In genomic region chr1:33334061-33334460, GRCm38 (mm10) we compare ENCODE assay signal across 11 mouse cellular contexts.
DNase-seq lines count a peak whose midpoint lies in the region; ATAC-seq lines count a peak whose summit lies in the region.
"Had no signal": no experiment of that assay in that cellular context is flagged by ENCODE, and none has a peak within 500 bp of the region (broad histone marks: within the 10 kb centered on the region; RNA-seq: fewer than 3 reads in every experiment).

No protein-coding gene starts in this region.

- no peak overlapping the region for H3K27ac ChIP-seq in hindbrain, embryonic 15.5 days (replicated peaks)
- H3K27ac ChIP-seq in hindbrain, embryonic 14.5 days: no peak overlapping the region
- H3K27ac ChIP-seq in heart, embryonic 11.5 days (ENCODE audit: low read depth, low read length): no peak overlapping the region
- H3K27ac ChIP-seq in neural tube, embryonic 14.5 days (ENCODE audit: low read depth, low read length): no peak overlapping the region
- H3K27ac ChIP-seq: liver, embryonic 13.5 days had no signal

- H3K4me2 ChIP-seq in hindbrain, embryonic 15.5 days: no peak overlapping the region
- no peak overlapping the region for H3K4me2 ChIP-seq in hindbrain, embryonic 14.5 days (replicated peaks)
- no peak overlapping the region for H3K4me2 ChIP-seq in heart, embryonic 11.5 days
- no peak overlapping the region for H3K4me2 ChIP-seq in neural tube, embryonic 14.5 days (ENCODE audit: low read depth, low read length)
- H3K4me2 ChIP-seq: liver, embryonic 13.5 days had no signal

- no peaks in the 10 kb centered on the region for H3K36me3 ChIP-seq in hindbrain, embryonic 15.5 days
- H3K36me3 ChIP-seq in hindbrain, embryonic 14.5 days (replicated peaks; ENCODE audit: control insufficient read depth, insufficient read depth): no peaks in the 10 kb centered on the region
- no peaks in the 10 kb centered on the region for H3K36me3 ChIP-seq in heart, embryonic 11.5 days (ENCODE audit: control insufficient read depth, insufficient read depth, low read length)
- H3K36me3 ChIP-seq in neural tube, embryonic 14.5 days (ENCODE audit: control insufficient read depth, insufficient read depth, low read length): no peaks in the 10 kb centered on the region
- H3K36me3 ChIP-seq: liver, embryonic 13.5 days had no signal

- H3K4me1 ChIP-seq in hindbrain, embryonic 15.5 days (replicated peaks): no peaks in the 10 kb centered on the region
- no peaks in the 10 kb centered on the region for H3K4me1 ChIP-seq in hindbrain, embryonic 14.5 days (replicated peaks; ENCODE audit: control insufficient read depth, insufficient read depth, low read length)
- no peaks in the 10 kb centered on the region for H3K4me1 ChIP-seq in heart, embryonic 11.5 days (ENCODE audit: control insufficient read depth, insufficient read depth, low read length)
- H3K4me1 ChIP-seq in neural tube, embryonic 14.5 days (ENCODE audit: control insufficient read depth, insufficient read depth, low read length): no peaks in the 10 kb centered on the region
- H3K4me1 ChIP-seq: liver, embryonic 13.5 days had no signal

- 74% methylated on average over 3 of the region's 3 CpGs for WGBS in hindbrain, embryonic 15.5 days
- 76% methylated on average over 3 of the region's 3 CpGs for WGBS in hindbrain, embryonic 14.5 days
- 34% methylated on average over 3 of the region's 3 CpGs for whole genome bisulfite sequencing in heart, embryonic 11.5 days (ENCODE audit: insufficient replicate concordance)
- 84% methylated on average over 3 of the region's 3 CpGs for WGBS in neural tube, embryonic 14.5 days

- DNase-seq in hindbrain, embryonic 14.5 days (ENCODE audit: low spot score): no peak
- DNase-seq in retina, adult 2 months (ENCODE audit: low read depth, low spot score): peak; percentile 16
- DNase-seq in retina, postnatal 1 day: no peak
- DNase-seq in ovary, postnatal 36 days (ENCODE audit: low spot score): no peak
- DNase-seq in thymus, postnatal 25 days: no peak
- DNase-seq: liver, embryonic 13.5 days had no signal

- H3K4me3 ChIP-seq in hindbrain, embryonic 15.5 days: no peak overlapping the region
- H3K4me3 ChIP-seq in hindbrain, embryonic 14.5 days (replicated peaks; ENCODE audit: low read length): no peak overlapping the region
- no peak overlapping the region for H3K4me3 ChIP-seq in heart, embryonic 11.5 days (ENCODE audit: low read depth, low read length)
- no peak overlapping the region for H3K4me3 ChIP-seq in neural tube, embryonic 14.5 days (ENCODE audit: low read depth, low read length)
- H3K4me3 ChIP-seq: erythroblast, embryonic 14.5 days; liver, embryonic 13.5 days had no signal

- H3K9ac ChIP-seq in hindbrain, embryonic 15.5 days: no peak overlapping the region
- H3K9ac ChIP-seq in hindbrain, embryonic 14.5 days: no peak overlapping the region
- H3K9ac ChIP-seq in heart, embryonic 11.5 days (ENCODE audit: low read depth, low read length): no peak overlapping the region
- no peak overlapping the region for H3K9ac ChIP-seq in neural tube, embryonic 14.5 days (replicated peaks; ENCODE audit: low read depth, low read length)
- H3K9ac ChIP-seq: liver, embryonic 13.5 days had no signal

- peak; percentile 45; the same call in 1 of the 2 replicates for ATAC-seq in hindbrain, embryonic 15.5 days (ENCODE audit: low FRiP score, low read depth)
- ATAC-seq in hindbrain, embryonic 14.5 days (ENCODE audit: low FRiP score): no peak; the same call in 1 of the 2 replicates
- ATAC-seq in heart, embryonic 11.5 days (replicated peaks; ENCODE audit: insufficient number of reproducible peaks, low FRiP score, low TSS enrichment): peak; percentile 84
- peak; percentile 24; the same call in 1 of the 2 replicates for ATAC-seq in neural tube, embryonic 14.5 days (ENCODE audit: low read depth)
- ATAC-seq: intestine, postnatal 0 days had no signal

- no peaks in the 10 kb centered on the region for H3K27me3 ChIP-seq in hindbrain, embryonic 15.5 days
- H3K27me3 ChIP-seq in hindbrain, embryonic 14.5 days (ENCODE audit: control insufficient read depth, insufficient read depth, low read length): no peaks in the 10 kb centered on the region
- H3K27me3 ChIP-seq in heart, embryonic 11.5 days (ENCODE audit: control insufficient read depth, insufficient read depth, low read length): no peaks in the 10 kb centered on the region
- H3K27me3 ChIP-seq in neural tube, embryonic 14.5 days (ENCODE audit: control insufficient read depth, insufficient read depth, low read length): no peaks in the 10 kb centered on the region
- H3K27me3 ChIP-seq: liver, embryonic 13.5 days had no signal

- no peaks in the 10 kb centered on the region for H3K9me3 ChIP-seq in hindbrain, embryonic 15.5 days
- H3K9me3 ChIP-seq in hindbrain, embryonic 14.5 days (ENCODE audit: control insufficient read depth, low read length): no peaks in the 10 kb centered on the region
- H3K9me3 ChIP-seq in heart, embryonic 11.5 days (replicated peaks; ENCODE audit: control insufficient read depth, low read length): no peaks in the 10 kb centered on the region
- H3K9me3 ChIP-seq in neural tube, embryonic 14.5 days (ENCODE audit: control insufficient read depth, low read length): no peaks in the 10 kb centered on the region
- H3K9me3 ChIP-seq: liver, embryonic 13.5 days had no signal
